Mouse (Mus musculus): ENCODE measurements around the gene Rac3. TPM values are rescaled to one million over a fixed set of nuclear protein-coding genes. Genes with fewer than 3 reads are reported as not detected.
"Not testable (repeated sequence)": the region's sequence is repeated elsewhere in the genome, so short reads cannot be mapped to it uniquely, and the experiment has no call there.

The Rac3 gene
- 118 and 119 TPM in 2 replicates for polyA plus RNA-seq (2016; fragmentation: Nextera tagmentation; extraction: Ambion mirVana)

GRCm38 (mm10) chr11:120721124-120722066 is at the start of gene Rac3:
Rac3 (plus strand) TSS chr11:120721470.
- H3K4me2 ChIP-seq (replicated peaks), result peak within 1 kb of the TSS; percentile 99
- peaks cover 17% of the 10 kb centered on the region; the same call in 1 of the 2 replicates for H3K27me3 ChIP-seq (replicated peaks)
- no peaks in the 10 kb centered on the region for H3K9me3 ChIP-seq
- peak; percentile 87 for ATAC-seq (ENCODE audit: low FRiP score, low read depth)
- H3K27ac ChIP-seq, result no peak within 1 kb of the TSS
- peaks cover 40% of the 10 kb centered on the region for H3K36me3 ChIP-seq
- WGBS, result 1% methylated on average over 84 of the region's 90 CpGs
- H3K9ac ChIP-seq, result peak within 1 kb of the TSS; percentile 87
- peaks cover 18% of the 10 kb centered on the region for H3K4me1 ChIP-seq
- H3K4me3 ChIP-seq, result peak within 1 kb of the TSS; percentile 67

GRCm38 (mm10) chr11:120672687-120673593 is 48.3 kb upstream of the Rac3 start, which contains the start of gene Aspscr1:
Aspscr1 (plus strand) TSS chr11:120672973.
- ATAC-seq (ENCODE audit: low FRiP score, low read depth), result peak; percentile 96
- H3K27ac ChIP-seq, result peak within 1 kb of the TSS; percentile 83
- H3K9me3 ChIP-seq, result no peaks in the 10 kb centered on the region
- H3K36me3 ChIP-seq, result peaks cover 20% of the 10 kb centered on the region
- peak within 1 kb of the TSS; percentile 74 for H3K4me3 ChIP-seq
- 2% methylated on average over 83 of the region's 83 CpGs for whole genome bisulfite sequencing
- H3K9ac ChIP-seq, result peak within 1 kb of the TSS; percentile 84
- H3K4me2 ChIP-seq (replicated peaks), result peak within 1 kb of the TSS; percentile 87
- peaks cover 7% of the 10 kb centered on the region for H3K4me1 ChIP-seq
- no peaks in the 10 kb centered on the region for H3K27me3 ChIP-seq (replicated peaks)

- ATAC-seq (ENCODE audit: low FRiP score, low read depth), result peak; percentile 29
- peak overlapping the region; percentile 87 for H3K4me2 ChIP-seq (replicated peaks)
- WGBS, result 38% methylated on average over 12 of the region's 12 CpGs
- peak overlapping the region; percentile 84 for H3K9ac ChIP-seq
- peak overlapping the region; percentile 74 for H3K4me3 ChIP-seq
- no peak overlapping the region for H3K27ac ChIP-seq
- H3K9me3 ChIP-seq, result no peaks in the 10 kb centered on the region
- no peaks in the 10 kb centered on the region for H3K27me3 ChIP-seq (replicated peaks)
- H3K36me3 ChIP-seq, result peaks cover 28% of the 10 kb centered on the region
- peaks cover 7% of the 10 kb centered on the region for H3K4me1 ChIP-seq
Measured at GRCm38 (mm10) chr11:120673594-120674122, 47.6 kb upstream of the Rac3 start.

GRCm38 (mm10) chr11:120675875-120676274 is 45.4 kb upstream of the Rac3 start:
- H3K27me3 ChIP-seq (replicated peaks); H3K9me3 ChIP-seq; H3K9ac ChIP-seq; H3K4me2 ChIP-seq (replicated peaks); H3K4me1 ChIP-seq; H3K4me3 ChIP-seq; H3K27ac ChIP-seq; ATAC-seq (ENCODE audit: low FRiP score, low read depth): not testable (repeated sequence)
- H3K36me3 ChIP-seq, result peaks cover 44% of the 10 kb centered on the region
- 98% methylated on average over 4 of the region's 5 CpGs for WGBS

- no peaks in the 10 kb centered on the region for H3K27me3 ChIP-seq (replicated peaks)
- no peak overlapping the region for H3K4me3 ChIP-seq
- no peak for ATAC-seq (ENCODE audit: low FRiP score, low read depth)
- no peak overlapping the region for H3K9ac ChIP-seq
- H3K4me1 ChIP-seq, result peaks cover 7% of the 10 kb centered on the region
- WGBS, result 97% methylated on average over 4 of the region's 4 CpGs
- no peak overlapping the region for H3K4me2 ChIP-seq (replicated peaks)
- H3K9me3 ChIP-seq, result no peaks in the 10 kb centered on the region
- peaks cover 51% of the 10 kb centered on the region for H3K36me3 ChIP-seq
- no peak overlapping the region for H3K27ac ChIP-seq
Measured at GRCm38 (mm10) chr11:120676951-120677350, 44.3 kb upstream of the Rac3 start.

GRCm38 (mm10) chr11:120679909-120680308 is 41.4 kb upstream of the Rac3 start:
- Histone ChIP-seq H3K4me3 (no peak overlapping the region), H3K9me3 (no peaks in the 10 kb centered on the region), H3K4me1 (no peaks in the 10 kb centered on the region; the same call in 1 of the 2 replicates), H3K9ac (no peak overlapping the region), H3K36me3 (peaks cover 71% of the 10 kb centered on the region), H3K4me2 (replicated peaks) (no peak overlapping the region), H3K27ac (no peak overlapping the region), H3K27me3 (replicated peaks) (no peaks in the 10 kb centered on the region)
- ATAC-seq (ENCODE audit: low FRiP score, low read depth), result no peak
- WGBS, result 90% methylated on average over 3 of the region's 3 CpGs

GRCm38 (mm10) chr11:120682683-120683082 is 38.6 kb upstream of the Rac3 start:
- Histone ChIP-seq H3K27me3 (replicated peaks) (no peaks in the 10 kb centered on the region), H3K4me3 (no peak overlapping the region), H3K4me1 (no peaks in the 10 kb centered on the region; the same call in 1 of the 2 replicates), H3K9me3 (no peaks in the 10 kb centered on the region), H3K27ac (no peak overlapping the region), H3K4me2 (replicated peaks) (no peak overlapping the region), H3K9ac (no peak overlapping the region), H3K36me3 (peaks cover 75% of the 10 kb centered on the region)
- WGBS, result 95% methylated on average over 5 of the region's 5 CpGs
- no peak for ATAC-seq (ENCODE audit: low FRiP score, low read depth)

- Histone ChIP-seq H3K27ac (no peak overlapping the region), H3K27me3 (replicated peaks) (no peaks in the 10 kb centered on the region), H3K4me2 (replicated peaks) (no peak overlapping the region), H3K4me3 (no peak overlapping the region), H3K9ac (no peak overlapping the region), H3K9me3 (no peaks in the 10 kb centered on the region), H3K36me3 (peaks cover 74% of the 10 kb centered on the region), H3K4me1 (no peaks in the 10 kb centered on the region; the same call in 1 of the 2 replicates)
- no peak for ATAC-seq (ENCODE audit: low FRiP score, low read depth)
- 89% methylated on average over 3 of the region's 3 CpGs for WGBS
Measured at GRCm38 (mm10) chr11:120683536-120683935, 37.7 kb upstream of the Rac3 start.

GRCm38 (mm10) chr11:120684086-120684485 is 37.2 kb upstream of the Rac3 start:
- Histone ChIP-seq H3K36me3 (peaks cover 77% of the 10 kb centered on the region), H3K27ac (no peak overlapping the region), H3K9me3 (no peaks in the 10 kb centered on the region), H3K4me3 (no peak overlapping the region), H3K4me2 (replicated peaks) (no peak overlapping the region), H3K4me1 (no peaks in the 10 kb centered on the region; the same call in 1 of the 2 replicates), H3K27me3 (replicated peaks) (no peaks in the 10 kb centered on the region), H3K9ac (no peak overlapping the region)
- WGBS, result 84% methylated on average over 2 of the region's 2 CpGs
- no peak for ATAC-seq (ENCODE audit: low FRiP score, low read depth)

GRCm38 (mm10) chr11:120684660-120685059 is 36.6 kb upstream of the Rac3 start:
- ATAC-seq (ENCODE audit: low FRiP score, low read depth), result no peak
- Histone ChIP-seq H3K9me3 (no peaks in the 10 kb centered on the region), H3K4me2 (replicated peaks) (no peak overlapping the region), H3K4me3 (no peak overlapping the region), H3K27me3 (replicated peaks) (no peaks in the 10 kb centered on the region), H3K9ac (no peak overlapping the region), H3K4me1 (no peaks in the 10 kb centered on the region; the same call in 1 of the 2 replicates), H3K27ac (no peak overlapping the region), H3K36me3 (peaks cover 80% of the 10 kb centered on the region)
- WGBS, result 86% methylated on average over 2 of the region's 2 CpGs

GRCm38 (mm10) chr11:120686650-120687272 is 34.5 kb upstream of the Rac3 start:
- WGBS, result 73% methylated on average over 20 of the region's 20 CpGs
- Histone ChIP-seq H3K27ac (no peak overlapping the region), H3K4me3 (no peak overlapping the region), H3K27me3 (replicated peaks) (no peaks in the 10 kb centered on the region), H3K9me3 (no peaks in the 10 kb centered on the region), H3K9ac (no peak overlapping the region), H3K4me2 (replicated peaks) (no peak overlapping the region), H3K36me3 (peaks cover 71% of the 10 kb centered on the region), H3K4me1 (no peaks in the 10 kb centered on the region; the same call in 1 of the 2 replicates)
- no peak for ATAC-seq (ENCODE audit: low FRiP score, low read depth)
